Mouse (Mus musculus) MEL (cell line): Measurements from ENCODE around the gene Zfp622.

Experiments
- CTCF ChIP-seq, 3 experiments: IDR thresholded peaks in 2 of 3; conservative IDR thresholded peaks in 1 of 3; 2 replicates each; pipeline ENCODE4 v1.5.1; 2011 to 2012; ENCODE audit warnings: low read length in 3 of 3, low read depth in 2 of 3, mild to moderate bottlenecking in 2 of 3, improper control_type of control experiment in 1 of 3, inconsistent platforms in 1 of 3, mixed read lengths in 1 of 3, moderate library complexity in 1 of 3; ENCODE audit not compliant: control insufficient read depth in 1 of 3, insufficient read depth in 1 of 3, poor library complexity in 1 of 3, severe bottlenecking in 1 of 3
- KAT2A ChIP-seq: conservative IDR thresholded peaks from 2 replicates; pipeline ENCODE4 v1.6.1; 2012; ENCODE audit warnings: low read depth, low read length, improper control_type of control experiment, inconsistent platforms
- MEF2A ChIP-seq: IDR thresholded peaks from 2 replicates; pipeline ENCODE4 v1.6.1; 2014; ENCODE audit warnings: low read depth, mild to moderate bottlenecking, inconsistent platforms, low read length, improper control_type of control experiment; ENCODE audit not compliant: poor library complexity, insufficient replicate concordance, severe bottlenecking; ENCODE audit errors: extremely low read depth
- POLR2AphosphoS2 ChIP-seq: IDR thresholded peaks from 2 replicates; pipeline ENCODE4 v1.6.1; 2011; ENCODE audit warnings: low read length, improper control_type of control experiment
- SMC3 ChIP-seq: IDR thresholded peaks from 2 replicates; pipeline ENCODE4 v1.6.1; 2011; ENCODE audit warnings: low read depth, low read length, improper control_type of control experiment

DNA sequence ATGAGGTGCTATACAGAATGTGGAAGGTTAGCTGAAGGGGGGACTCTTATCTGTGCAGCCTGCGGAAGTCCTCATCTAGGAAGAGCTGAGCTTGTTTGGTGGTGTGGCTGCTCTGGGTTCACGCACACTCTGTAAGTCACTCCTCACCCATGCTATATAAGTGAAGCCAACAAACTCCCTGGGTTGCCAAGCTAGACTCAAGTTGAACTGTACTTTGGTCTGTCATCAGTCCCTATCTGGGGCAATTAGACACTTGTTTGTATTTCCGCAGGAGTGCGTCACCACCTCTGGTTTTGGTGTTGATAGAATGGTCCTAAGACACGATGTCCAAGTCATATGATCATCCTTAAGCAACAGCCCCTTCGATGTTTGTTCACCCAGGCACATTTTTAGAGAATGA, 8.4 kb upstream of the Zfp622 start:
- no peak for TF ChIP-seq SMC3
- TF ChIP-seq CTCF (IDR thresholded peaks at IDR 0.05 in 2 of 3, conservative IDR thresholded peaks at IDR 0.05 in 1 of 3; ENCODE audit: control insufficient read depth in 1 of 3, insufficient read depth in 1 of 3, low read depth in 2 of 3, low read length in 3 of 3, poor library complexity in 1 of 3, severe bottlenecking in 1 of 3): no peak
- no peak for TF ChIP-seq MEF2A
- TF ChIP-seq KAT2A: no peak
- no peak for TF ChIP-seq POLR2AphosphoS2
